In genomic region chr9:32717268-32717920, GRCm38 (mm10) we compare ENCODE assay signal across 9 mouse cellular contexts.
DNase-seq lines count a peak whose midpoint lies in the region; ATAC-seq lines count a peak whose summit lies in the region.
"Had no signal": no experiment of that assay in that cellular context is flagged by ENCODE, and none has a peak within 500 bp of the region (broad histone marks: within the 10 kb centered on the region; RNA-seq: fewer than 3 reads in every experiment).

No protein-coding gene starts in this region.

- H3K4me1 ChIP-seq in hindbrain, embryonic 14.5 days (replicated peaks; ENCODE audit: control insufficient read depth, insufficient read depth, low read length): peaks cover 5% of the 10 kb centered on the region; the same call in 1 of the 2 replicates
- peaks cover 72% of the 10 kb centered on the region for H3K4me1 ChIP-seq in hindbrain, embryonic 10.5 days (replicated peaks)
- H3K4me1 ChIP-seq in midbrain, embryonic 14.5 days (ENCODE audit: control insufficient read depth, insufficient read depth, low read length): 0 out of 2 replicates have a peak, but pooled peaks cover 5% of the 10 kb centered on the region
- H3K4me1 ChIP-seq in midbrain, embryonic 11.5 days (ENCODE audit: control insufficient read depth, insufficient read depth, low read length): peaks cover 7% of the 10 kb centered on the region
- peaks cover 84% of the 10 kb centered on the region for H3K4me1 ChIP-seq in limb, embryonic 15.5 days

- DNase-seq in hindbrain, embryonic 14.5 days (ENCODE audit: low spot score): no peak
- DNase-seq in hindbrain, embryonic 10.5 days (ENCODE audit: low spot score): no peak
- DNase-seq in midbrain, embryonic 14.5 days: no peak
- DNase-seq in midbrain, embryonic 11.5 days (ENCODE audit: low spot score, missing footprints): no peak
- DNase-seq in thymus, postnatal 25 days: peak; percentile 70
- DNase-seq in left cerebral cortex, postnatal 36 days (ENCODE audit: low spot score in 2 of 2): no peak
- DNase-seq in layer of hippocampus, postnatal 10 days (ENCODE audit: low spot score in 2 of 2): no peak
- DNase-seq: right cerebral cortex, adult 18-20 months had no signal

- H3K27ac ChIP-seq in hindbrain, embryonic 14.5 days: peak overlapping the region; percentile 15; the same call in 1 of the 2 replicates
- no peak overlapping the region for H3K27ac ChIP-seq in hindbrain, embryonic 10.5 days
- H3K27ac ChIP-seq in midbrain, embryonic 14.5 days (replicated peaks; ENCODE audit: low read depth, low read length): 0 out of 2 replicates have a peak overlapping the region, but pooled peaks have one; percentile 9
- H3K27ac ChIP-seq in midbrain, embryonic 11.5 days (ENCODE audit: low read depth, low read length): no peak overlapping the region
- 0 out of 2 replicates have a peak overlapping the region, but pooled peaks have one; percentile 12 for H3K27ac ChIP-seq in limb, embryonic 15.5 days

- H3K9me3 ChIP-seq in hindbrain, embryonic 14.5 days (ENCODE audit: control insufficient read depth, low read length): no peaks in the 10 kb centered on the region
- no peaks in the 10 kb centered on the region for H3K9me3 ChIP-seq in hindbrain, embryonic 10.5 days
- no peaks in the 10 kb centered on the region for H3K9me3 ChIP-seq in midbrain, embryonic 14.5 days (ENCODE audit: control insufficient read depth, low read length)
- H3K9me3 ChIP-seq in midbrain, embryonic 11.5 days (ENCODE audit: control insufficient read depth, low read length): no peaks in the 10 kb centered on the region
- H3K9me3 ChIP-seq in limb, embryonic 15.5 days: no peaks in the 10 kb centered on the region

- no peak overlapping the region for H3K4me2 ChIP-seq in hindbrain, embryonic 14.5 days (replicated peaks)
- no peak overlapping the region for H3K4me2 ChIP-seq in midbrain, embryonic 14.5 days (ENCODE audit: low read length)
- H3K4me2 ChIP-seq in midbrain, embryonic 11.5 days: no peak overlapping the region
- H3K4me2 ChIP-seq in limb, embryonic 15.5 days: no peak overlapping the region

- H3K9ac ChIP-seq in hindbrain, embryonic 14.5 days: no peak overlapping the region
- no peak overlapping the region for H3K9ac ChIP-seq in midbrain, embryonic 14.5 days (replicated peaks; ENCODE audit: low read length)
- H3K9ac ChIP-seq in midbrain, embryonic 11.5 days (ENCODE audit: low read length): no peak overlapping the region
- H3K9ac ChIP-seq in limb, embryonic 15.5 days: no peak overlapping the region

- ATAC-seq in hindbrain, embryonic 14.5 days (ENCODE audit: low FRiP score): no peak
- no peak for ATAC-seq in midbrain, embryonic 14.5 days (ENCODE audit: low FRiP score, low TSS enrichment)
- ATAC-seq in midbrain, embryonic 11.5 days (ENCODE audit: low FRiP score): no peak
- no peak for ATAC-seq in limb, embryonic 15.5 days (ENCODE audit: insufficient number of reproducible peaks, low FRiP score, low TSS enrichment, low read depth)

- H3K27me3 ChIP-seq in hindbrain, embryonic 14.5 days (ENCODE audit: control insufficient read depth, insufficient read depth, low read length): peaks cover 11% of the 10 kb centered on the region; the same call in 1 of the 2 replicates
- H3K27me3 ChIP-seq in hindbrain, embryonic 10.5 days (ENCODE audit: insufficient read depth, poor library complexity, severe bottlenecking): peaks cover 53% of the 10 kb centered on the region
- no peaks in the 10 kb centered on the region; the same call in 1 of the 2 replicates for H3K27me3 ChIP-seq in midbrain, embryonic 14.5 days (ENCODE audit: control insufficient read depth, insufficient read depth, low read length)
- 0 out of 2 replicates have a peak, but pooled peaks cover 3% of the 10 kb centered on the region for H3K27me3 ChIP-seq in midbrain, embryonic 11.5 days (ENCODE audit: control insufficient read depth, insufficient read depth, low read length)
- no peaks in the 10 kb centered on the region for H3K27me3 ChIP-seq in limb, embryonic 15.5 days

- H3K4me3 ChIP-seq in hindbrain, embryonic 14.5 days (replicated peaks; ENCODE audit: low read length): no peak overlapping the region
- H3K4me3 ChIP-seq in hindbrain, embryonic 10.5 days: no peak overlapping the region
- no peak overlapping the region for H3K4me3 ChIP-seq in midbrain, embryonic 14.5 days (replicated peaks; ENCODE audit: low read depth, low read length)
- H3K4me3 ChIP-seq in midbrain, embryonic 11.5 days (ENCODE audit: low read depth, low read length): no peak overlapping the region
- H3K4me3 ChIP-seq in limb, embryonic 15.5 days: no peak overlapping the region

- intact Hi-C loops in left cerebral cortex, postnatal 36 days (cut with DNase I): no loop called here

- WGBS in hindbrain, embryonic 14.5 days: 61% methylated on average over 12 of the region's 12 CpGs
- WGBS in hindbrain, embryonic 10.5 days: 72% methylated on average over 12 of the region's 12 CpGs
- 60% methylated on average over 12 of the region's 12 CpGs for WGBS in midbrain, embryonic 14.5 days
- WGBS in midbrain, embryonic 11.5 days: 76% methylated on average over 12 of the region's 12 CpGs
- WGBS in limb, embryonic 15.5 days: 78% methylated on average over 12 of the region's 12 CpGs

- H3K36me3 ChIP-seq in hindbrain, embryonic 14.5 days (replicated peaks; ENCODE audit: control insufficient read depth, insufficient read depth): no peaks in the 10 kb centered on the region
- H3K36me3 ChIP-seq in hindbrain, embryonic 10.5 days: no peaks in the 10 kb centered on the region
- no peaks in the 10 kb centered on the region for H3K36me3 ChIP-seq in midbrain, embryonic 14.5 days (ENCODE audit: control insufficient read depth, insufficient read depth, low read length)
- no peaks in the 10 kb centered on the region for H3K36me3 ChIP-seq in midbrain, embryonic 11.5 days (ENCODE audit: control insufficient read depth, insufficient read depth, low read length)
- no peaks in the 10 kb centered on the region for H3K36me3 ChIP-seq in limb, embryonic 15.5 days

Comparison
In these comparisons a context has a peak if more than half of its experiments do, and no peak if none do; other contexts are left out.
1. H3K27ac ChIP-seq: peak in hindbrain, embryonic 14.5 days (single experiment), midbrain, embryonic 14.5 days (single experiment) and limb, embryonic 15.5 days (single experiment); none in hindbrain, embryonic 10.5 days (single experiment) and midbrain, embryonic 11.5 days (single experiment).